Mouse (Mus musculus): ENCODE data around the gene Spata9. TPM values are rescaled to one million over a fixed set of nuclear protein-coding genes. Genes with fewer than 3 reads are reported as not detected.

Spata9 gene
- polyA plus RNA-seq, 1 experiment from 2014 or later = 0.94 TPM

Other genes with a start within 250 kb of the Spata9 start
- 30.8 and 34.4 TPM in 2 replicates for gene Glrx, start 127.3 kb upstream of the Spata9 start, polyA plus RNA-seq (2015; fragmentation: Nextera tagmentation; extraction: Ambion mirVana)
- gene Rhobtb3, start 23.2 kb upstream of the Spata9 start, polyA plus RNA-seq (2015; fragmentation: Nextera tagmentation; extraction: Ambion mirVana) = 42.4 and 44.0 TPM in 2 replicates
- 19.9 and 21.6 TPM in 2 replicates for gene Rfesd, start 51.6 kb downstream of the Spata9 start, polyA plus RNA-seq (2015; fragmentation: Nextera tagmentation; extraction: Ambion mirVana)
- gene Gpr150, start 89.8 kb downstream of the Spata9 start, polyA plus RNA-seq (2015; fragmentation: Nextera tagmentation; extraction: Ambion mirVana) = 0.12 TPM in 1 of 2 replicates, not detected in the other
- 10.6 TPM in 2 replicates for gene Arsk, start 131.5 kb downstream of the Spata9 start, polyA plus RNA-seq (2015; fragmentation: Nextera tagmentation; extraction: Ambion mirVana)
- gene Ttc37, start 131.6 kb downstream of the Spata9 start, polyA plus RNA-seq (2015; fragmentation: Nextera tagmentation; extraction: Ambion mirVana) = 15.9 and 16.4 TPM in 2 replicates

All from embryonic facial prominence, embryonic 13.5 days (tissue).